Mouse (Mus musculus) neural tube, embryonic 11.5 days (tissue): ENCODE results near the gene Pawr. TPM values are rescaled to one million over a fixed set of nuclear protein-coding genes. Genes with fewer than 3 reads are reported as not detected.

Experiments used
- ATAC-seq: fragments of 200-750 bp; cut with Nextera tagmentation; 2 replicates; pipeline ENCODE4 v1.8.0; 2017; ENCODE audit warnings: moderate number of reproducible peaks, mild to moderate bottlenecking, moderate TSS enrichment, moderate library complexity; ENCODE audit not compliant: insufficient read depth, low FRiP score, low TSS enrichment
- DNase-seq: peaks from one replicate; pipeline ENCODE4 v3.0.0-alpha.2; 2015; ENCODE audit warnings: low spot score
- H3K27ac ChIP-seq: fragments of 300-500 bp; sonication (generic); 2 replicates; pipeline ENCODE4 v1.5.1; 2014; ENCODE audit warnings: low read depth, mild to moderate bottlenecking, low read length
- H3K27me3 ChIP-seq: fragments of 300-500 bp; sonication (generic); 2 replicates; pipeline ENCODE4 v1.6.1; 2014; ENCODE audit warnings: mild to moderate bottlenecking, low read length, mixed read lengths; ENCODE audit not compliant: control insufficient read depth, insufficient read depth
- H3K36me3 ChIP-seq: fragments of 300-500 bp; sonication (generic); 2 replicates; pipeline ENCODE4 v1.6.1; 2014; ENCODE audit warnings: mild to moderate bottlenecking, low read length, moderate library complexity, mixed read lengths; ENCODE audit not compliant: control insufficient read depth, insufficient read depth
- H3K4me1 ChIP-seq: fragments of 300-500 bp; sonication (generic); 2 replicates; pipeline ENCODE4 v1.6.1; 2014; ENCODE audit warnings: low read length, mixed read lengths; ENCODE audit not compliant: control insufficient read depth, insufficient read depth
- H3K4me2 ChIP-seq: fragments of 300-500 bp; sonication (generic); 2 replicates; pipeline ENCODE4 v1.6.1; 2014; ENCODE audit warnings: low read depth, mild to moderate bottlenecking, moderate library complexity
- H3K4me3 ChIP-seq: fragments of 300-500 bp; sonication (generic); 2 replicates; pipeline ENCODE4 v1.5.1; 2014; ENCODE audit warnings: low read depth, low read length
- H3K9ac ChIP-seq: fragments of 300-500 bp; sonication (generic); 2 replicates; pipeline ENCODE4 v1.6.1; 2014; ENCODE audit warnings: mild to moderate bottlenecking, low read length
- H3K9me3 ChIP-seq: fragments of 300-500 bp; sonication (generic); 2 replicates; pipeline ENCODE4 v1.6.1; 2016; ENCODE audit warnings: low read length; ENCODE audit not compliant: control insufficient read depth
- WGBS: fragments of 180-500 bp; shearing (Covaris S2); extraction: QIAGEN DNeasy Blood & Tissue Kit; methylation state at CpG from one replicate; pipeline ENCODE4 v1.1.7; 2014; 5-methylcytosine and 5-hydroxymethylcytosine counted together
- polyA plus RNA-seq: library from polyadenylated mRNA; unstranded; fragments of >200 nt; fragmentation: Nextera tagmentation; extraction: Ambion mirVana; gene quantifications from 2 replicates; pipeline ENCODE4 v1.2.1, GENCODE M21; 2014

The Pawr gene
- polyA plus RNA-seq, 1 experiment from 2014 or later, result 15.1 TPM

DNA sequence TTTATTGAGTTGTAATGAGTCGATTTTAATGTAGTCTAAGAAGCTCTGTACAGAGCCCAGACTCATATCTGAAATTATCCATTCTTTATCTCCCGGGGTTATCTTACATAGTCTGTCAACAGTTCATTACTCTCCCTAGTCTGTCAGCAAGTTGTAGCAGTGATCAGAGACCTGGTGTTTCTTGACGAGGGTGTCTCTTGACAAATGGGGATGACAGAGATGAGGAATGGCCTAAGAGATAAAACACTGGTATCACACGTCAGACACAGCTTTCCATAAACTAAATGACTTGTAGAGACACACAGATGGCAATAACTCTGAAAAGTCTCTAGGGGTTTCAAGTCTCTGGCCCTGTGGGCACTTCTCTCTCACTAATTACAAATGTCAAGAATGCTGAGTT, 62.4 kb downstream of the Pawr start:
- no peak for ATAC-seq
- Histone ChIP-seq H3K4me3 (no peak overlapping the region), H3K9me3 (no peaks in the 10 kb centered on the region), H3K27ac (no peak overlapping the region), H3K27me3 (no peaks in the 10 kb centered on the region), H3K4me1 (no peaks in the 10 kb centered on the region), H3K9ac (no peak overlapping the region), H3K4me2 (no peak overlapping the region), H3K36me3 (no peaks in the 10 kb centered on the region)
- no peak for DNase-seq
- 69% methylated on average over 4 of the region's 4 CpGs for WGBS

- H3K36me3 ChIP-seq, result no peaks in the 10 kb centered on the region
- no peak overlapping the region for H3K9ac ChIP-seq
- no peak for DNase-seq
- H3K9me3 ChIP-seq, result no peaks in the 10 kb centered on the region
- no peaks in the 10 kb centered on the region for H3K4me1 ChIP-seq
- H3K4me2 ChIP-seq, result no peak overlapping the region
- H3K27me3 ChIP-seq, result no peaks in the 10 kb centered on the region
- WGBS, result 94% methylated on average over 12 of the region's 12 CpGs
- H3K4me3 ChIP-seq, result no peak overlapping the region
- no peak overlapping the region for H3K27ac ChIP-seq
- ATAC-seq, result no peak
Observed at GRCm38 (mm10) chr10:108395229-108395628, 63.3 kb downstream of the Pawr start.

DNA sequence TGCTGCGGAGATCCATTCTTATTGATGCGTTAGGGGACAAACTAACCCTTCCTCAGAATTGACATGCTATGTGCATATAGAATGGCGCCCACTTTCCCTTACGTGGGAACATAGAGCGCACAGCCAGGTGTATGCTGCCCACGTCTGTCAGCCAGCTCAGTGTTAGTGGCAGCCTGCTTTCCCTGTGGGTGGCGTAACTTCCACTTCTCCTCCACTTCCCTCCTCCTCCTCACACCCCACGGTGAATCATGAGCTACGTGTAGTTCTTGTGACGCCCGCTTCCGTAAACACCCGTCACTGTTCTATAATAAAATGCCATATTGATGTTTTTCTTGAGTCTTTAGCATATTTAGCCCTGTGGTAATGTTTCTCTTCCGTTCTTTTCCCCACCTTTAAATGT, 63.7 kb downstream of the Pawr start:
- DNase-seq (no peak), ATAC-seq (no peak)
- no peak overlapping the region for H3K4me2 ChIP-seq
- H3K4me3 ChIP-seq, result no peak overlapping the region
- H3K9me3 ChIP-seq, result no peaks in the 10 kb centered on the region
- WGBS, result 92% methylated on average over 14 of the region's 14 CpGs
- H3K4me1 ChIP-seq, result no peaks in the 10 kb centered on the region
- no peak overlapping the region for H3K9ac ChIP-seq
- H3K36me3 ChIP-seq, result no peaks in the 10 kb centered on the region
- H3K27me3 ChIP-seq, result no peaks in the 10 kb centered on the region
- H3K27ac ChIP-seq, result no peak overlapping the region

- no peaks in the 10 kb centered on the region for H3K9me3 ChIP-seq
- H3K4me3 ChIP-seq, result no peak overlapping the region
- no peak overlapping the region for H3K4me2 ChIP-seq
- DNase-seq, result no peak
- no peaks in the 10 kb centered on the region for H3K4me1 ChIP-seq
- WGBS, result 84% methylated on average over 4 of the region's 4 CpGs
- no peak overlapping the region for H3K27ac ChIP-seq
- H3K36me3 ChIP-seq, result no peaks in the 10 kb centered on the region
- no peak overlapping the region for H3K9ac ChIP-seq
- no peaks in the 10 kb centered on the region for H3K27me3 ChIP-seq
- no peak for ATAC-seq
Observed at GRCm38 (mm10) chr10:108402751-108403150, 70.8 kb downstream of the Pawr start.

DNA sequence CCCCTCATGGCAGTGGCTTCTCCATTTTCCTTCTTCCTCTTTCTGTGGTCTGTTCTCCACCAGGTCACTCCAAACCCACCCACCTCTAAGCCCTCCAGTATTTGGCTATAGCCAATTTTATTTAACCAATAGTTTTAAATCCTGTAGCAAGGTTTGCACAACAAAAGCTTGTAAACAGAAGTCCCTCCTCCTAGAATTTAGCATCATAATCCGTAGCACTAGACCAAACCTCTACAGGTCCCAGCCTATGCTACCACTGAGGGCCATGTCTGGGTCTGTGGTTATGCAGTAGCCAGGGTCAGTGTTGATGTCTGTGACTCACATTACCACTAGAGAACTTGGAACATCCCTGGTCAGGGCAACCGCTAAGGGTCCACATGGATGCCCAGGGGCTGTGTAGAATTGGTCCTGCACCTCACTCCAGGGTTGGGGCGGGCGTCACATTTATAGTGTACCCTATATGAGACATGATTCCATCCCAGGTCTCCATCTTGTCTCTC, 71.5 kb downstream of the Pawr start:
- H3K9me3 ChIP-seq, result no peaks in the 10 kb centered on the region
- ATAC-seq, result no peak
- H3K27ac ChIP-seq, result no peak overlapping the region
- H3K4me1 ChIP-seq, result no peaks in the 10 kb centered on the region
- H3K9ac ChIP-seq, result no peak overlapping the region
- no peaks in the 10 kb centered on the region for H3K36me3 ChIP-seq
- no peak for DNase-seq
- 90% methylated on average over 4 of the region's 4 CpGs for WGBS
- H3K4me3 ChIP-seq, result no peak overlapping the region
- H3K4me2 ChIP-seq, result no peak overlapping the region
- no peaks in the 10 kb centered on the region for H3K27me3 ChIP-seq

DNA sequence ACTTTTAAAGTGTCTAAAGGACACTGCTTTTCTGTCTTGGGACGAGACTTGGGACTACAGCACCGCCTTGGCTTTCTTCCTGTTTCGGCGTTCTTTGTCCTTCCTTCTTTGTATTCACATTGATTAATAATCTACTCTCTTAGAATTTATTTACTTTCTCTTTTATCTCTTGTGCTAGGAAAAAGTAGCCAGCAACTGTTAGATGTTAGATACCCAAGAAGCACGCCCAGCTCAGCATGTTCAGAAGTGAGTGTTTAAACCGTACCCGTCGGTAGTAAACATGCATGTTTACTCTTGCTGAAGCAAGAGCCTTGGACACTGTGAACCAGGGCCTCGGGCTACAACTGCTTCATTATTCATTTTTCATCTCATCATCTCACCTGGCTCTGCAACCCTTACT, 72.2 kb downstream of the Pawr start:
- H3K36me3 ChIP-seq, result no peaks in the 10 kb centered on the region
- no peak overlapping the region for H3K4me2 ChIP-seq
- no peak overlapping the region for H3K27ac ChIP-seq
- no peak overlapping the region for H3K9ac ChIP-seq
- H3K4me1 ChIP-seq, result no peaks in the 10 kb centered on the region
- H3K4me3 ChIP-seq, result no peak overlapping the region
- no peaks in the 10 kb centered on the region for H3K27me3 ChIP-seq
- DNase-seq, result no peak
- no peaks in the 10 kb centered on the region for H3K9me3 ChIP-seq
- ATAC-seq, result no peak
- 82% methylated on average over 9 of the region's 9 CpGs for WGBS

DNA sequence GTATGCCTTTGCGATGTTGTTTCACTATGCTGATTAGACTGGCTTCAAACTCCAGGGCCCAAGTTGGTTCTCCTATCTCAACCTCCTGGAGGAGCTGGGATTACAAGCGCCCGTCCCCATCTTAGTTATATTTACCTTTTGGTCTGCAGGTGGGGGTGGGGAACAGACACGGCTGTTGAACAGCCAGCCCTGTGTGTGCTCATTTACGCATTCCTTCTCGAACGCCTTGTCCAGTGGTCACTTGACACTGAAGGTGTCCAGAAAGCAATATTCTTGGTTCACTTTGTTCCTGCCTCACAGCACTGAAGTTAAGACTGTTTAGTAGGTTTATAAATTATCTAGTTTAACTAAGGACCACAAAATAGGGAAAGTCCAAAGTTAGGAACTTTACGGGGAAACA, 73.2 kb downstream of the Pawr start:
- H3K4me1 ChIP-seq, result no peaks in the 10 kb centered on the region
- ATAC-seq (no peak), DNase-seq (no peak)
- H3K4me3 ChIP-seq, result no peak overlapping the region
- no peak overlapping the region for H3K27ac ChIP-seq
- no peak overlapping the region for H3K9ac ChIP-seq
- no peaks in the 10 kb centered on the region for H3K27me3 ChIP-seq
- H3K9me3 ChIP-seq, result no peaks in the 10 kb centered on the region
- H3K36me3 ChIP-seq, result no peaks in the 10 kb centered on the region
- 64% methylated on average over 8 of the region's 8 CpGs for WGBS
- no peak overlapping the region for H3K4me2 ChIP-seq

DNA sequence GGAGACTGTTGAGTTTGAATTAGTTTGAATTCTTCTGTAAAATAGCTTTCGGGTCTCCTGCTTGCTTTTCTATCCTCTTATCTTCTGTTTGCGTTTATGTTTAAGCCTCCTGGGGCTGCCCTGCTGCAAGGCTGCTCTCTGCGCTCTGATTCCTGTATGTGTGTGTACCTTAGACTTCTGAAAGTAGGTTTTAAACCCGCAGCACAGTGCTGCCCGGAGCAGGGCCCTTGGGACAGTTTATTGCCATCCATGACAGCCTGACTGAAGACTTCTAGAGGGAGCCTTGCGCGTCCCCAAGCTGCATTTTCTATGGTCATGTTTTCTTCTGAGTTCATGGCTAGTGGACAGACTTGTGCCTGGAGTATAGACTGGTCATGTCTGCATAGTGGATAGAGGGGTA, 74.0 kb downstream of the Pawr start:
- no peak for ATAC-seq
- H3K9ac ChIP-seq, result no peak overlapping the region
- WGBS, result 54% methylated on average over 7 of the region's 7 CpGs
- no peaks in the 10 kb centered on the region for H3K36me3 ChIP-seq
- H3K4me2 ChIP-seq, result no peak overlapping the region
- no peaks in the 10 kb centered on the region for H3K27me3 ChIP-seq
- no peak overlapping the region for H3K27ac ChIP-seq
- H3K4me1 ChIP-seq, result no peaks in the 10 kb centered on the region
- H3K4me3 ChIP-seq, result no peak overlapping the region
- no peaks in the 10 kb centered on the region for H3K9me3 ChIP-seq
- DNase-seq, result no peak

DNA sequence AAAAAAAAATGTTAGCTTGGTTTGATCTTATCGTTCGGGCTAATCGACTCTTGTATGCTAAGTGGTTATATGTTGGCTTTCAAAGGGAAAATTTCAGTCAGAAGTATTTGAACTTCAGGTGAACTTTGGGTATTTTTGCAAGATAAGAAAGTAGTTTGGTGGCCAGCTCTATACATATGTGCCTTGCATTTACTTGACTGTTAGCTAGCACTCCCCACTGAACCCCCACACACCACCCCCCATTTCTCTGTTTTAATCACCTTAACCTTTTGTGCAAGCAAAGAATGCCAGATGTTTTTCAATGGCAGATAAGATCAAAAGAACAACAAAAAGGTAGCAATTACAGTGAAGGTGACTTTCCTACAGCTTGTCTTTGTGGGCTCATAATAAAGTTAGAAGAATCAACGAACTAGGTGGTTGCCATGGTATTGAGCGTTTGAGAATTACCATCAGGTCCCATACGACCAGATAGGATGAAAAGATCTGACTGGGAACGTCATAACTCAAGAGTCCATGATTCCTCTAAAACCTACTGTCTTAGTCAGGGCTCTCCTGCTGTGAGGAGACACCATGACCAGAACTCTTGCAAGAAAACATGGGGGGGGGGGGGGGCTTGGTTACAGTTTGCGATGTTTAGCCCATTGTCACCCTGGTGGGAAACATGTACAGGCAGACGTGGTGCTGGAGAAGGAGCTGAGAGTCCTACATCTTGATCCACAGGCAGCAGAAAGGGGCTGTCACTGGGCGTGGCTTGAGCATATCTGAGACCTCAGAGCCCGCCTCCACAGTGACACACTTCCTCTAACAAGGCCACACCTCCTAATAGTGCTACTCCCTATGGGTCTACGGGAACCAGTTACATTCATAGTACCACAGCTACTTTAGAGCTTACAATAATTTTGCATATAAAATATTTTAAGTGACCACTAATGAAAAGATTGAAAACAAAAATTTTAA, 75.2 kb downstream of the Pawr start:
- no peaks in the 10 kb centered on the region for H3K9me3 ChIP-seq
- H3K27me3 ChIP-seq, result no peaks in the 10 kb centered on the region
- DNase-seq, result no peak
- H3K4me3 ChIP-seq, result no peak overlapping the region
- no peak overlapping the region for H3K27ac ChIP-seq
- H3K4me1 ChIP-seq, result no peaks in the 10 kb centered on the region
- H3K4me2 ChIP-seq, result no peak overlapping the region
- 90% methylated on average over 12 of the region's 12 CpGs for WGBS
- no peak overlapping the region for H3K9ac ChIP-seq
- no peaks in the 10 kb centered on the region for H3K36me3 ChIP-seq
- ATAC-seq, result no peak
